Mouse (Mus musculus) ES-Bruce4 (cell line): ENCODE results near the gene Crx.

ENCODE experiments used
- CTCF ChIP-seq: IDR thresholded peaks from one replicate; pipeline ENCODE4 v1.8.1; 2011; ENCODE audit warnings: low read depth, low read length
- POLR2A ChIP-seq: IDR thresholded peaks from one replicate; pipeline ENCODE4 v1.8.1; 2011; ENCODE audit warnings: low read length; ENCODE audit not compliant: insufficient read depth

DNA sequence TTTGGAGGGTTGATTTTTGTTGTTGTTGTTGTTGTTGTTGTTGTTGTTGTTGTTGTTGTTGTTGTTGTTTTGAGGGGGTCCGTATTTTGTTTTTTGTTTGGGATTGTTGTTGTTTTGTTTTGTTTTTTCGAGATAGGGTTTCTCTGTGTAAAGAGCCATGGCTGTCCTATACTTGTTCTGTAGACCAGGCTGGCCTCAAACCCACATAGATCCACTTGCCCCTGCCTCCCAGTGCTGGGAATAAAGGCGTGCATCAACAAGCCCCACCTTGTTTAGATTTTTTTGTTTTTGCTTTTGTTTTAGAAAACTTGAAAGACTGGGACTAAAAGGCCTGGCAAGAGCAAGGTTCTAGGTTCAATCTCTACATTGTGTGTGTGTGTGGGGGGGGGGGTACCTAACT, 2.1 kb upstream of the Crx start:
- no peak for TF ChIP-seq POLR2A
- no peak for TF ChIP-seq CTCF
